Mouse (Mus musculus) MEL (cell line): ENCODE measurements around the gene Gm20388.

Experiments used
- BHLHE40 ChIP-seq: IDR thresholded peaks from 2 replicates; pipeline ENCODE4 v1.6.1; 2012; ENCODE audit warnings: low read depth, mild to moderate bottlenecking, inconsistent platforms, low read length, improper control_type of control experiment, borderline replicate concordance
- CTCF ChIP-seq, 3 experiments: IDR thresholded peaks in 2 of 3; conservative IDR thresholded peaks in 1 of 3; 2 replicates each; pipeline ENCODE4 v1.5.1; 2011 to 2012; ENCODE audit warnings: low read length in 3 of 3, low read depth in 2 of 3, mild to moderate bottlenecking in 2 of 3, improper control_type of control experiment in 1 of 3, inconsistent platforms in 1 of 3, mixed read lengths in 1 of 3, moderate library complexity in 1 of 3; ENCODE audit not compliant: control insufficient read depth in 1 of 3, insufficient read depth in 1 of 3, poor library complexity in 1 of 3, severe bottlenecking in 1 of 3
- EP300 ChIP-seq, 2 experiments: IDR thresholded peaks; 2 replicates each; pipeline ENCODE4 v1.6.1; 2011; ENCODE audit warnings: improper control_type of control experiment in 2 of 2, low read length in 2 of 2, low read depth in 1 of 2, mild to moderate bottlenecking in 1 of 2
- HCFC1 ChIP-seq: IDR thresholded peaks from 2 replicates; pipeline ENCODE4 v1.6.1; 2012; ENCODE audit warnings: low read depth, mild to moderate bottlenecking, inconsistent platforms, low read length, improper control_type of control experiment, moderate library complexity
- NELFE ChIP-seq: IDR thresholded peaks from 2 replicates; pipeline ENCODE4 v1.6.1; 2011; ENCODE audit warnings: low read depth, low read length, improper control_type of control experiment
- POLR2AphosphoS5 ChIP-seq: IDR thresholded peaks from 2 replicates; pipeline ENCODE4 v1.6.1; 2012; ENCODE audit warnings: low read depth, borderline replicate concordance, mild to moderate bottlenecking, inconsistent platforms, low read length, moderate library complexity, mixed read lengths
- RCOR1 ChIP-seq: IDR thresholded peaks from 2 replicates; pipeline ENCODE4 v1.6.1; 2012; ENCODE audit warnings: low read depth, mild to moderate bottlenecking, inconsistent platforms, low read length, improper control_type of control experiment
- USF1 ChIP-seq: IDR thresholded peaks from 2 replicates; pipeline ENCODE4 v1.6.1; 2014; ENCODE audit warnings: low read depth, mild to moderate bottlenecking, inconsistent platforms, low read length, improper control_type of control experiment, moderate library complexity
- ZC3H11A ChIP-seq: IDR thresholded peaks from 2 replicates; pipeline ENCODE4 v1.6.1; 2012; ENCODE audit warnings: low read depth, mild to moderate bottlenecking, inconsistent platforms, low read length, improper control_type of control experiment
- ZNF384 ChIP-seq: IDR thresholded peaks from 2 replicates; pipeline ENCODE4 v1.6.1; 2012; ENCODE audit warnings: low read depth, mild to moderate bottlenecking, inconsistent platforms, low read length, improper control_type of control experiment

- no peak for TF ChIP-seq ZNF384
- no peak for TF ChIP-seq ZC3H11A
- no peak for TF ChIP-seq EP300 (IDR thresholded peaks at IDR 0.05; ENCODE audit: low read depth in 1 of 2, low read length in 2 of 2)
- TF ChIP-seq HCFC1: no peak
- TF ChIP-seq USF1: no peak
- TF ChIP-seq POLR2AphosphoS5: no peak
- no peak for TF ChIP-seq BHLHE40
- TF ChIP-seq NELFE: no peak
- no peak for TF ChIP-seq RCOR1
- no peak for TF ChIP-seq CTCF (IDR thresholded peaks at IDR 0.05 in 2 of 3, conservative IDR thresholded peaks at IDR 0.05 in 1 of 3; ENCODE audit: control insufficient read depth in 1 of 3, insufficient read depth in 1 of 3, low read depth in 2 of 3, low read length in 3 of 3, poor library complexity in 1 of 3, severe bottlenecking in 1 of 3)
Measured at GRCm38 (mm10) chr8:121570801-121571200, 1660.2 kb downstream of the Gm20388 start.
